Mouse (Mus musculus) thymus, postnatal 10 days (tissue): ENCODE measurements at regions not wholly inside any gene's neighbourhood (a gene's known extent, or its start where the extent isn't known, plus 50 kb on each side); places are given as distances from the start of the nearest gene placed in this dataset.

Source experiments
- DNase-seq, 2 experiments: peaks; one replicate each; pipeline ENCODE4 v3.0.0; 2021; ENCODE audit warnings: low spot score in 2 of 2

GRCm38 (mm10) chr3:134610244-134610643, 218.6 kb upstream of the Tacr3 start:
- DNase-seq = no peak

DNA sequence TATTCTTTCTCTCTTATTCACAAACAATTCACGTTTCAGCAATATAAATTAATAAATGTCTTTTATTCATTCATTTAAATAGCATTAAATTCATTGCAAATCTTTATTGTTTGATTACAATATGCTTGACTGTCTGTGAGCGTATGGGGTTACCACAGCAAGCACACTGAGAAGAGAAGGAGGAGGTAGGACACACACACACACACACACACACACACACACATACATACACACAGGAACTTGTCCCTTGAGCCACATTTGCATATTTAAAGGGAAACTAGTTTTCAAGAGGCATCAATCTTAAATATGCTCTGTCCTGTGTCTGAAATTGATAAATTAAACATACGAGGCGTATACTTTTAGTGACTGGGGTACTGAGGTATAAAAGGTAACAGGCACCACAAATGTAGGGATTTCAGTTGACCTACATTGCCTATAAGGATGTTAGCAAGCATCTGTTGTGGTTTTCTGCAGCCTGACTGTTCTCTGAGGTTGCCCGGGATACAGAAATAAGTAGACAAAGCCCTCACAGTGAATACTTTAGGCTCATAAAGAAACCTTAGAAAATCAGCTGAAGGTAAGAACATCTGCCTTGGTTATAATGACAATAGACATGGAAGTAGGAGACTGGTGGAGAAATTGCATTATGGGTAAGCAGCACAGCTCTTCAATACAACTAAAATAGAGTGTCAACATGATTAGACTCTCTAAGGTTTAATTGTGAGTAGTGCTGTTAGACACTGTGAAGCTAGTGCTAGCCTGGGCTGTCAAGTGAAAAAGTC, 217.1 kb upstream of the Tacr3 start:
- peak; percentile 14 to 16 for DNase-seq

- no peak for DNase-seq
Measured at GRCm38 (mm10) chr3:134612298-134612616, 216.6 kb upstream of the Tacr3 start.

DNA sequence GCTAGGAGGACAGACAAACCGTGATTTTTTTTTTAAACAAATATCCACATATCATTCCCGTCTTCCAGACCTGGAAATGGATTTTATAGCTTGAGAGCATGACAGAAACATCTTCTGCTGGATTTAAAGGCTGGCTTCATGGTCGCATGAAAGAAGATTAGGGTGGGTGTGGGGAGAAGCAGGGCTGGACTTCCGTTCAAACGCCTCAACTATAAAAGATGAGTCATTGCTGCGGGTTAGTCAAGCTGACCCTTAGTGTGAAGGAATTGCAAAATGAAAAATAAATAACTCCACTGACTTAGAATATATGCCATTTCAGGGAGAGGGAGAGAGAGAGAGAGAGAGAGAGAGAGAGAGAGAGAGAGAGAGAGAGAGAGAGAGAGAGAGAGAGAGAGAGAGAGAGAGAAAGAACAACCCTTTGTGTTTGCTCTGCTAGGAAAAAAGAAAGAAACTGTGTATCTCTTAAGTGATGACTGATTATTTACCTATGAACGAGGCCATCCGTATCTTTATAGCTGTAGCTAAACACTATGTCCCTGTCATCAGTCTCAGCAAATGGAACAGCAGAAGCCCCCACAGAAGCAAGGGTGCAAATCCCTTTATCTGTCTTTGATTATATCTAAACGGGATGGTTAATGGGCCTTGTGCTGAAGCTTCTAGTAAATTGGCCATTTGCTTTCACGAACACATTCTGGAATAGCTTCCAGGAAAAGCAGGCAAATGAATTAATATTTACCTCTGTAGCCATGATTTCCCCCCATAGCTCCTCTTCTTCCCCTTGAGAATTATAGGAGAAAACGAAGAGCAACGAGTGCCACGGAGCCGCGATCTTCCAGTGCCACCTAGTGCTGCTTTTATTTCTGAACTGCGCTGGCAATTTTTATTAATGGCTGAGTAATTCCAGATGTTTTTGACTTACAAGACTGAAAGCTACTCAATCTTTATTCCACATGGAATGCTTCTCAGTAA, 199.4 kb upstream of the Tacr3 start:
- peak in 1 of 2 experiments; percentile 19 for DNase-seq

DNA sequence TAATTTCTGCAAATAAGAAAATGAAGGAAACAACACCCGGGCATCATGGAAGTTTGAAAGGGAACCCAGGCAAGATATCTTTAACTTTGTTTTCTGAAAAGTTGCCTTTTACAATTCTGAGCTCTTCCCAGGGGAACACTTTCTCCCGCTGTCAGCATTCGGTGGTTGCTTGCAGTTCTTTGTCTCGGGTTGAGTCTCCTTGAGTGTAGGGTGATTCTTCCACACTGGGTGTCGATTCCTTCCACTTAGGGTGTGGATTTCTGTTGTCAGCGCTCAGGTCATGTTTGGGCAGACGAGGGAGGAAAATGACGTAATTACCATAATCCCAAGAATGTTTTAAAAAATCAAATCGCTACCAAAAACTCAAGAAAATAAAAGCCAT, 198.7 kb upstream of the Tacr3 start:
- DNase-seq = no peak

DNA sequence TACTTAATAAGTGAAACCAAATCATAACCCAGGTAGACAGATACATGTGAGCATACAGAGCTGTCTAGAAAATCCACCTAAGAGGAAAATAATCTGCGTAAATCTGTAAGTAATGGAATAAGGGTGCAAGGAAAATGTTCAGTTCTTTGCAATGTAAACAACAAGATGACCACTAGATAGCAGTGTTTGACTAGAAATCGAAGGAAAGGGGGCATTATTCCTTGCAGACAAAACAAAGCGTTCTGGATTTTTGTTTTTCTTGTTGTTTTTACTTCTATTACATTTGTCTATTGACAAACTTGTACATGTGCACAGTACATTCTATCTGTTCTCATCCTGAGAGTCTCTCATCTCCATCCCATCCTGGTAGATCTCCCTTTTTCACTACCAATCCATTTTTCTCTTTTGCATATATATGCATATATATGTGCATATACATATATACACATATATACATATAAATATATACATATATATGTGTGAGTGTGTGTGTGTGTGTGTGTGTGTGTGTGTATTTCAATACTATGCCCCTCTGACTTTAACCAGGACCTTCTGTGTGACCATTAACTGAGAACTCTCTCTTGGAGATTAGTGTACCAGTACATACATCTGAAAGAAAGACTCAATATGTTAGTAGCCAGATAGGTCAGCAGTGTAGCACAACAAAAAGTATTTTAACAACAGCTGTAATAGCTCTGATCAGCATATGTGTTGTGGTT, 179.9 kb upstream of the Tacr3 start:
- no peak for DNase-seq

GRCm38 (mm10) chr3:134654051-134654450, 174.8 kb upstream of the Tacr3 start:
- no peak for DNase-seq

DNA sequence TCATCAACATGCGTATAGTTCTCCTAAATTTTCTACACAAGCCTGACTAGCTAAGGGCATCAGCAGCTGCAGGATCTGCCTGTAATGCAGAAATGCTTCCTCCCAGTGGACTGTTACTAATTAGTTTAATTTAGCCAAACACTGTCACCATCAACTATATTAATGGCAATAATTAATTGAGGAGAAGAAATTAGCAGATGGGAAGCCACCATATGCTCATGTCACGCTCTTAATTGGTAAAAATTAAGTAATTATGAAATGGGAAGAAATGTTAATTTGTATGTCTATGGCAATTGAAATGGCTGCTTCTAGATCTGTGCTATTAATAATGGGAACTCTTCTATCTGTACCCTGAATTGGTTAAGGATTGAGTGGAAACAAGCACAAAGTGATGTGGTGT, 133.9 kb upstream of the Tacr3 start:
- no peak for DNase-seq

- no peak for DNase-seq
Measured at GRCm38 (mm10) chr3:134718620-134719019, 110.2 kb upstream of the Tacr3 start.

DNA sequence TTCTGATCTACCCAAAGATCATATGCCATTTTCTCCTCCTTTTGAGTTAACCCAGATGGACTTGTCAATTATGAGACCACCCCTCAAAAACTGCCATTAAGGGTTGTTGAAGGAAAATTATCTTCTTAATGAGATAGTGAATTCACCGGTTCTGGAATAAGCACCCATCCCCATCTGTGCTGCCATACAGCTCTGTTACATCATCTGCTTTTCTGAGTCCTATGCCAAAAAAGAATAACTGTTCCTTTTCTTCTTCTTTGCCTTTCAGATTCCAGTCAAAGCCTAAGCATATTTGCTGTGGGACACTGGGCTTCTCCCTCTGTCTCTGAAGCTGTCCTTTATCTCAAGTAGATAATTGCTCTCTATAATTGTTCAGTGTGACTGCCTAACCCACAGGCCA, 93.1 kb upstream of the Tacr3 start:
- DNase-seq = no peak

GRCm38 (mm10) chr3:134761108-134761507, 67.7 kb upstream of the Tacr3 start:
- DNase-seq = no peak

GRCm38 (mm10) chr3:134763264-134763936, 65.4 kb upstream of the Tacr3 start:
- no peak for DNase-seq
